Mouse (Mus musculus): ENCODE data around the gene Src. TPM values are rescaled to one million over a fixed set of nuclear protein-coding genes. Genes with fewer than 3 reads are reported as not detected.
"Not testable (repeated sequence)": the region's sequence is repeated elsewhere in the genome, so short reads cannot be mapped to it uniquely, and the experiment has no call there.

The Src gene
- total RNA-seq (2021) = 10 to 100 TPM; 12.6 to 22.7 TPM
- polyA plus RNA-seq (2012; rRNA removed) = 28.4 and 29.4 TPM in 2 replicates
- long read RNA-seq, transcript Src-201 (14 exons, 3,906 nt) = major isoform, 6 of 9 reads
- long read RNA-seq, partial matches to known transcripts = 1 of 9 reads
- long read RNA-seq, other reads (novel, unspliced or antisense) = 2 of 9 reads

DNA sequence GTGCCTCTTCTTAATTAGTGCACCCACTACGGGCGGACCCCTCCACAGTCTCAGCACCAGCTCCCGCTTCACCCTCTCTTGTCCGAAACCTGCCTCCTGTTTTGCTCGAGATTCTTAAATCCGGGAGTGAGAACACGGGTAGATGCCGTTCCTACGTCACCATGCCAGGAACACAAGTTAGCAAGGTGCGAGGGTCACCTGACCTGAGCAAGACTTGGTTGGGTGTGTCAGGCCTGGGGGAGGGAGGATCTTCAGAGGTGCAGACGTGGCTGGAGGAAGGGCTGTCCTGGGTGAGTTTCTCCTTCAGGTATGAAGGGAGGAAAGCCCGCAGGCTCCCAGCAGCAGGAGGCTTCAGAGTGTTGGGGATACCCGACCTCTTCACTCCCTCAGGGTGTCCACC is at the start of gene Src:
Gene Src, plus strand, starts transcription at position 239 of the 400 bp plus-strand sequence.
- DNase-seq = no peak

GRCm38 (mm10) chr2:157371696-157372095 is 46.5 kb upstream of the Src start:
- no peak for DNase-seq

- DNase-seq = no peak
Observed at GRCm38 (mm10) chr2:157373681-157374080, 44.6 kb upstream of the Src start.

DNA sequence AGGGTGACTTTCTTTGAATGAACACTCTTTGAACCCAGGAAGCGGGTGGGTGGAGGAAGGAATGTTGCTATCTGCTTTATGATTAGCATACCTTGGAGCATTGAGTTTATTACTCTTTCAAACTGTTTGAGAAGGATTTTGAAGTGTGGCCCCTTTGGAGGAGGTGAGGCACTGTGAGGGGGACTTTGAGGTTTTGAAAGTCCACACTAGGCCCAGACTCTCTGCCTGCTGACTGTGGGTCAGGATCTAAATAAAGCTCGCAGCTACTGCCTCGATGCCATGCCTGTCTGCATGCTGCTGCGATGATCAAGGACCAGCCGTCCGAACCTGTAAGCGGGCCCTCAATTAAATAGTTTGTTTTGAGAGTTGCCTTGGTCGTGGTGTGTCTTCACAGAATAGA is 43.2 kb upstream of the Src start:
- no peak for DNase-seq

- peak; percentile 14 for DNase-seq
Observed at GRCm38 (mm10) chr2:157375794-157376757, 42.2 kb upstream of the Src start.

DNA sequence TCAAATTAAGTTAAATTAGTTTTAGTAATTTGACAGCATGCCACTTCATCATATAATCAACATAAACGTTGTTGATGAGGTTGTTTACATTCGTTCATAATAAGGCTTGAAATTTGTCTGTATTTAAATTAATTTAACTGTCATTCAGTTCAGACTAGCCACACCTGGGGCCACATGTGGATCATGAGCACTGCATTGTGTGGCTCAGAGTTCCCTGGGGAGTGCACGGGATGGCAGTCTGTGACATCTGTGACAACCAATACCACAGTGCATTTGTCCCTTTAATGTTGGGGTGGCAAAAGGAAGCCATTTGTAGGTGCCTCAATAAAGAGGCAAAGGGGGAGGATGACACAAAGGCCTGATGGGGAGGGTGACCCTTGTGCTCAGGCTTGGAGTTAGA is 41.2 kb upstream of the Src start:
- no peak for DNase-seq

DNA sequence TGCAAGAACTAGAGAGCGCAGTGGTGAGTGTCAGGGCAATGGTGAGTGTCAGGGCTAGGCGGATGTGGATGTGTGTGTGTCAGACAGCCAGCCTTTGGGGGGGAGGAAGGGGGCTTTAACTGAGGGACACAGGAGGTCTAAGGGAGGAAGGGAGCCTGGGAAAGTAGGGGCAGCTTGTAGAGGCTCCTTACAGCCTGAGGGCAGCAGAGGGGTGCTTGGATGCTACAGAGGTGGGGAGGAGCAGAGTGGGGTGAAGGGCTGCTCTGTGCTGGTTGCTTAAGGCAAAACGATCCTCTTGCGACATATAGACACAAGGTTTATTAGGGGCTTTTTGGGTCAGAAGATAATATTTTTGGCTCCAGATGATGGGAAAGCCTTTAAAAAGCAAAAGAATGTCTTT is 33.4 kb upstream of the Src start:
- DNase-seq = no peak

DNA sequence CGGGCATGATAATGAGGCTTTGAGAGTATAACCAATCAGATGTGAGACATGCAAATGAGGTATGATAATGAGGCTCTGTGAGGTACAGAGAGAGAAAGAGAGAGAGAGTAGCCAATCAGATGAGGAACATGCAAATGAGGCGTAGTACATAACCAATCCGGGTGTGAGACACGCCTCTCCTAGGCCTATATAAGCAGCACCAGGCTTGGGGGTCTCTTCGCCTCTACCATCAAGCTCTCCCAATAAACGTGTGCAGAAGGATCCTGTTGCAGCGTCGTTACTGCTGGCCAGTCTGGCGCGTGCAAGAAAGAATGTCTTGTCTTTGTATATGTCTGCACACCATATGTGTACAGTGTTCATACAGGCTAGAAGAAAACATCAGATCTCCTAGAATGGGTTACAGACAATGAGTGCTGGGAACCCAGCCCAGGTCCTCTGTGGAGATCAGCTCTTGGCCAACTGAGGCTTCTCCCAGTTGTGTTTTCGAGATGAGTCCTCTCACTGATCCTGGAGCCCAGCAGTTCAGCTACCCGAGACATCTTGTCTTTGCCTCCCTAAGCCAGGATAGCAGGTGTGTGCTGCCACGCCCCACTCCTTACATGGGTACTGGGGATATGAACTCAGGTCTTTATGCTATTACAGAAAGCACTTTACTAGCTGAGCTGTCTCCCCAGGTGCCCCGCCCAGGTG is 29.2 kb upstream of the Src start:
- DNase-seq = not testable (repeated sequence)

GRCm38 (mm10) chr2:157389591-157389921 is 28.7 kb upstream of the Src start:
- DNase-seq = no peak

- no peak for DNase-seq
Observed at GRCm38 (mm10) chr2:157392331-157392730, 25.9 kb upstream of the Src start.

- DNase-seq = no peak
Observed at GRCm38 (mm10) chr2:157393549-157393948, 24.7 kb upstream of the Src start.

- DNase-seq = no peak
Observed at GRCm38 (mm10) chr2:157394868-157395267, 23.4 kb upstream of the Src start.

DNA sequence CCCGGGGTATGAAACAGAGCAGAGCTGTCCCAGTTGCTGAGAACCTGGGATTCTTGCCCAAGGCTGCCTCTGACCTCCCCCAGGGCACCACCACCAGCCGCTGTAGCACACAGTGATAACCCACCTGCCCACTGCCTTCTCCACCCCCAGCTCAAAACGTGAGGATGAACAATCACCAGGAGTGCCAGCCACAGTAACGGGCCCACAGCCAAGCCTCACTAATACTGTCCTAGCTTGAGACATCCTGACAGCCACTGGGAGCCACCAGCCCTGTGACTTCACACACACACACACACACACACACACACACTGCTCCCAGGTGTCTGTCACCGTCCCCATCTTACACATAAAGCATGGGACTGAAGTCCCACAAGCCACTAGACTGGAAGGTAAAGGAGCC is 22.9 kb upstream of the Src start:
- DNase-seq = no peak

DNA sequence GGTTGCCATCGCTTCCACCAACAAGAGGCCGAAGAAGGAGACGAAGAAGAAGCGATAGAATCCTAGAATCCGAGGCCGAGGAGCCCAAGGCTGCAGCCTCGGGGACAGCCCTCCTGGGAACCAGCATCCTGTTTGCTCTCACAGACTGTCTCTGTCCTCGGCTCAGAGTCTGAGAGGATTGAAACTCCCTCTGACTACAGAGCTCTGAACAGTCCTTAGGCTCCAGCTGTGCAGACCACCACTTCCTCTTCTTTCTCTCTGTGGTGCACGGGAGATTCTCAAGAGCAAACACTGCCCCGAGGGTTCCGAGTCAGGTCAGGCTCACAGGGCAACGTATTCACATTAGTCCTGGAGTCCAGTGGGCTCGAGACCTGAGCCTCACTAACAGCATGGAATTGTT is 22.3 kb upstream of the Src start:
- DNase-seq = no peak

DNA sequence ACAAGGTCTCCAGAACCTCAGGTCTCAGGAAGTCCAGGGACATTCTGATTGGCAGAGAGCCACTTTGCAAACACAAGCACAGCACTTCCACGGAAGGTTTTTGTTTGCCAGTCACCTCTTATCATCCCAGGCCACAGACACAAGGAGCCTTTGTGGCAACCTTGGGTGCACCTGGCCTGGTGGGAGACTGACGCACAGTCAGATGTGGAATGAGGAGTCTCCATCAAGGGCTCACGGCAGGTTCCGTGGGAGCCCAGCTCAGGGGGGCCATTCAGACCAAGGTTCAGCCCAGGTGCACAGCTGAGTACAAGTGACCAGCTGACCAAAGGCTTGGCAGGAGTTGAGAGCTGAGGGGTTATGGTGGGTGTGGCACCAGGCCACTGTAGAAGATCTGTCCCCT is 20.9 kb upstream of the Src start:
- no peak for DNase-seq

DNA sequence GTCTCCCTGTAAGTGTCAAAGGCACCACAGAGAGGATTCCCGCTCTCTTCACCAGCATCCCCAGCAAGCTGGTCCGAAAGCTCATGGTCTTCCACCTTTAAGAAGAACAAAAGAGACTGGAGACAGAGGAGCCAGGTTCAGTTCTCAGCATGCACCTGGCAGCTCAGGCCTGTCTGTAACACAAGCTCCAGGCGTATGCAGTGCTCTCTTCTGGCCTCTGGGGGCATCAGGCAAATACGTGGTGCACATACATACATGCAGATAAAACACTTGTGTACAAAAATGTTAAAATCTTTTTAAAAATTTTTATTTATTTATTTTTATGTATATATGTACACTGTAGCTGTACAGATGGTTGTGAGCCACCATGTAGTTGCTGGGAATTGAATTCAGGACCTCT is 19.7 kb upstream of the Src start:
- DNase-seq = no peak

- no peak for DNase-seq
Observed at GRCm38 (mm10) chr2:157399797-157400196, 18.4 kb upstream of the Src start.

DNA sequence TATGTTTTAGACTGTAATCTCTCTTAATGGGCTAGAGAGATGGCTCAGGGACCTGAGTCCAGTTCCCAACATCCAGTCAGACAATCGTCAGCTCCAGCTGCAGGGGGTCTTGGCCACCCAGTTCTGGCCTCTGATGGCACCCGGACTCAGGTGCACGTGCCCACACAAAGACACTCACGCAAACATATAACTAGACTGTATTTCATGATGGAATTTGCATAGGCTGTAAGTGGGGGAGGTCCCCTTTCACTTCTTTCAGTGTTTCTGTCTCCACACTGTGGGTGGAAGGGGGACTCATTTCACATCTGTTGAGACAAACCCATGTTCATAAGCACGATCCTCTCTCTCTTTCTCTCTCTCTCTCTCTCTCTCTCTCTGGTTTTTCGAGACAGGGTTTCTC is 17.8 kb upstream of the Src start:
- no peak for DNase-seq

- DNase-seq = no peak
Observed at GRCm38 (mm10) chr2:157401261-157401660, 17.0 kb upstream of the Src start.

GRCm38 (mm10) chr2:157407596-157407995 is 10.6 kb upstream of the Src start:
- DNase-seq = peak; percentile 63

- DNase-seq = no peak
Observed at GRCm38 (mm10) chr2:157409793-157410533, 8.3 kb upstream of the Src start.

GRCm38 (mm10) chr2:157411151-157411693 is 7.0 kb upstream of the Src start:
- no peak for DNase-seq
